8 mouse cellular contexts compared by ENCODE assay signal in the genomic region with DNA sequence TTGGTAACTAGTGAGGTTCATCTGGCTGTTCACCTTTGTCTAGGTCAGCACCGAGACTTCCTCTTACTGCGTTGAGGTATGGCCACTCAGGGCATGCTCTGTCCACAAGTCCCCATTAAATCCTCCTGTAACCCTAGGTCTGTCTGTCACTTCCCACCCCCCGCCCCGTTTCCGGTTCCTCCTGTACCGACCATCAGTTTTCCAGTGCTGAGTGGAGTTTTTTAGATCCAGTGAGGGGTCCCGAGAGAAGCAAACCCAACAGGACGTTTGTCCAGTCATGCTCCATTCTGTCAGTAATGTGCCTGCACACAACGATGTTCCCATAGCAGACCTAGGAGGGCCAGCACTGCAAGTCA. TPM values are rescaled to one million over a fixed set of nuclear protein-coding genes. Genes with fewer than 3 reads are reported as not detected.
DNase-seq lines count a peak whose midpoint lies in the region; ATAC-seq and TF ChIP-seq lines count a peak whose summit lies in the region.

No protein-coding gene starts in this region.

- no peaks in the 10 kb centered on the region for H3K9me3 ChIP-seq in kidney, postnatal 0 days (replicated peaks; ENCODE audit: low read length)
- no peaks in the 10 kb centered on the region for H3K9me3 ChIP-seq in embryonic facial prominence, embryonic 14.5 days (ENCODE audit: control insufficient read depth, low read length)
- H3K9me3 ChIP-seq in hindbrain, embryonic 15.5 days: no peaks in the 10 kb centered on the region
- H3K9me3 ChIP-seq in midbrain, embryonic 14.5 days (ENCODE audit: control insufficient read depth, low read length): no peaks in the 10 kb centered on the region

- peaks cover 18% of the 10 kb centered on the region for H3K4me1 ChIP-seq in kidney, postnatal 0 days (replicated peaks; ENCODE audit: insufficient read depth, low read length)
- peaks cover 3% of the 10 kb centered on the region; the same call in 1 of the 2 replicates for H3K4me1 ChIP-seq in embryonic facial prominence, embryonic 14.5 days (ENCODE audit: control insufficient read depth, insufficient read depth, low read length)
- peaks cover 5% of the 10 kb centered on the region for H3K4me1 ChIP-seq in hindbrain, embryonic 15.5 days (replicated peaks)
- H3K4me1 ChIP-seq in midbrain, embryonic 14.5 days (ENCODE audit: control insufficient read depth, insufficient read depth, low read length): no peaks in the 10 kb centered on the region

- peak overlapping the region; percentile 46 for H3K4me2 ChIP-seq in kidney, postnatal 0 days (ENCODE audit: low read length)
- peak overlapping the region; percentile 53 for H3K4me2 ChIP-seq in embryonic facial prominence, embryonic 14.5 days (ENCODE audit: low read depth, low read length)
- H3K4me2 ChIP-seq in hindbrain, embryonic 15.5 days: peak overlapping the region; percentile 47
- H3K4me2 ChIP-seq in midbrain, embryonic 14.5 days (ENCODE audit: low read length): peak overlapping the region; percentile 48

- no peak for DNase-seq in kidney, postnatal 0 days (ENCODE audit: low spot score)
- DNase-seq in kidney, adult 8-10 months: no peak
- DNase-seq in embryonic facial prominence, embryonic 14.5 days (ENCODE audit: low spot score): no peak
- no peak for DNase-seq in midbrain, embryonic 14.5 days
- no peak for DNase-seq in right cerebral cortex, postnatal 36 days (ENCODE audit: low spot score in 2 of 2)
- no peak for DNase-seq in layer of hippocampus, postnatal 10 days (ENCODE audit: low spot score in 2 of 2)
- DNase-seq in thymus, postnatal 4 days: no peak

- H3K9ac ChIP-seq in kidney, postnatal 0 days (ENCODE audit: low read depth, low read length): no peak overlapping the region
- peak overlapping the region; percentile 46; the same call in 1 of the 2 replicates for H3K9ac ChIP-seq in embryonic facial prominence, embryonic 14.5 days (ENCODE audit: low read depth, low read length)
- H3K9ac ChIP-seq in hindbrain, embryonic 15.5 days: no peak overlapping the region
- H3K9ac ChIP-seq in midbrain, embryonic 14.5 days (replicated peaks; ENCODE audit: low read length): no peak overlapping the region; the same call in 1 of the 2 replicates

- peak overlapping the region; percentile 40; the same call in 1 of the 2 replicates for H3K27ac ChIP-seq in kidney, postnatal 0 days
- H3K27ac ChIP-seq in embryonic facial prominence, embryonic 14.5 days (replicated peaks; ENCODE audit: low read depth, low read length): no peak overlapping the region
- peak overlapping the region; percentile 21 for H3K27ac ChIP-seq in hindbrain, embryonic 15.5 days (replicated peaks)
- H3K27ac ChIP-seq in midbrain, embryonic 14.5 days (replicated peaks; ENCODE audit: low read depth, low read length): no peak overlapping the region

- 36% methylated on average over 9 of the region's 9 CpGs for WGBS in kidney, postnatal 0 days
- WGBS in embryonic facial prominence, embryonic 14.5 days: 60% methylated on average over 9 of the region's 9 CpGs
- WGBS in hindbrain, embryonic 15.5 days: 67% methylated on average over 9 of the region's 9 CpGs
- 72% methylated on average over 9 of the region's 9 CpGs for WGBS in midbrain, embryonic 14.5 days

- TF ChIP-seq CTCF in kidney, postnatal 0 days (IDR thresholded peaks at IDR 0.05; ENCODE audit: low read depth): no peak

- ATAC-seq in kidney, postnatal 0 days (replicated peaks; ENCODE audit: low FRiP score, low read depth): no peak
- ATAC-seq in embryonic facial prominence, embryonic 14.5 days (ENCODE audit: low read depth): no peak
- ATAC-seq in hindbrain, embryonic 15.5 days (ENCODE audit: low FRiP score, low read depth): no peak
- ATAC-seq in midbrain, embryonic 14.5 days (ENCODE audit: low FRiP score, low TSS enrichment): no peak

- peak overlapping the region; percentile 9; the same call in 1 of the 2 replicates for H3K4me3 ChIP-seq in kidney, postnatal 0 days (replicated peaks; ENCODE audit: low read depth, low read length)
- H3K4me3 ChIP-seq in embryonic facial prominence, embryonic 14.5 days (ENCODE audit: low read depth, low read length): peak overlapping the region; percentile 29
- H3K4me3 ChIP-seq in hindbrain, embryonic 15.5 days: peak overlapping the region; percentile 29
- H3K4me3 ChIP-seq in midbrain, embryonic 14.5 days (replicated peaks; ENCODE audit: low read depth, low read length): peak overlapping the region; percentile 18; the same call in 1 of the 2 replicates

- no peaks in the 10 kb centered on the region for H3K36me3 ChIP-seq in kidney, postnatal 0 days (ENCODE audit: insufficient read depth, low read length)
- H3K36me3 ChIP-seq in embryonic facial prominence, embryonic 14.5 days (ENCODE audit: control insufficient read depth, insufficient read depth, low read length): no peaks in the 10 kb centered on the region
- peaks cover 6% of the 10 kb centered on the region for H3K36me3 ChIP-seq in hindbrain, embryonic 15.5 days
- peaks cover 4% of the 10 kb centered on the region; the same call in 1 of the 2 replicates for H3K36me3 ChIP-seq in midbrain, embryonic 14.5 days (ENCODE audit: control insufficient read depth, insufficient read depth, low read length)

- H3K27me3 ChIP-seq in kidney, postnatal 0 days (ENCODE audit: insufficient read depth, low read length): no peaks in the 10 kb centered on the region
- no peaks in the 10 kb centered on the region for H3K27me3 ChIP-seq in embryonic facial prominence, embryonic 14.5 days (replicated peaks; ENCODE audit: control insufficient read depth, insufficient read depth, low read length)
- H3K27me3 ChIP-seq in hindbrain, embryonic 15.5 days: no peaks in the 10 kb centered on the region
- H3K27me3 ChIP-seq in midbrain, embryonic 14.5 days (ENCODE audit: control insufficient read depth, insufficient read depth, low read length): no peaks in the 10 kb centered on the region

RNA-seq across cellular contexts. Expression of a gene that starts 9.5 kb away (rescaled TPM):
- polyA plus RNA-seq in kidney, postnatal 0 days (2015; fragmentation: Nextera tagmentation; extraction: Ambion mirVana): 64.6 and 68.5 TPM in 2 replicates
- 82.0 and 89.4 TPM in 2 replicates for polyA plus RNA-seq in embryonic facial prominence, embryonic 14.5 days (2014; fragmentation: Nextera tagmentation; extraction: Ambion mirVana)
- polyA plus RNA-seq in hindbrain, embryonic 15.5 days (2015; fragmentation: Nextera tagmentation; extraction: Ambion mirVana): 95.1 and 105 TPM in 2 replicates
- 58.6 and 67.2 TPM in 2 replicates for polyA plus RNA-seq in midbrain, embryonic 14.5 days (2014; fragmentation: Nextera tagmentation; extraction: Ambion mirVana)
- total RNA-seq in layer of hippocampus, postnatal 10 days (2021): 100 to 1,000 TPM; 131 to 136 TPM

RNA-seq across cellular contexts. Expression of a gene that starts 29.8 kb away (rescaled TPM):
- 3.3 and 4.0 TPM in 2 replicates for polyA plus RNA-seq in kidney, postnatal 0 days (2015; fragmentation: Nextera tagmentation; extraction: Ambion mirVana)
- 3.2 and 7.6 TPM in 2 replicates for polyA plus RNA-seq in embryonic facial prominence, embryonic 14.5 days (2014; fragmentation: Nextera tagmentation; extraction: Ambion mirVana)
- 14.6 and 15.4 TPM in 2 replicates for polyA plus RNA-seq in hindbrain, embryonic 15.5 days (2015; fragmentation: Nextera tagmentation; extraction: Ambion mirVana)
- polyA plus RNA-seq in midbrain, embryonic 14.5 days (2014; fragmentation: Nextera tagmentation; extraction: Ambion mirVana): 12.2 and 13.3 TPM in 2 replicates
- 1 to 10 TPM; 4.8 to 5.2 TPM for total RNA-seq in layer of hippocampus, postnatal 10 days (2021)

RNA-seq across cellular contexts. Expression of a gene that starts 29.9 kb away (rescaled TPM):
- 9.2 and 9.5 TPM in 2 replicates for polyA plus RNA-seq in kidney, postnatal 0 days (2015; fragmentation: Nextera tagmentation; extraction: Ambion mirVana)
- polyA plus RNA-seq in embryonic facial prominence, embryonic 14.5 days (2014; fragmentation: Nextera tagmentation; extraction: Ambion mirVana): 11.7 and 13.2 TPM in 2 replicates
- 56.1 and 57.1 TPM in 2 replicates for polyA plus RNA-seq in hindbrain, embryonic 15.5 days (2015; fragmentation: Nextera tagmentation; extraction: Ambion mirVana)
- polyA plus RNA-seq in midbrain, embryonic 14.5 days (2014; fragmentation: Nextera tagmentation; extraction: Ambion mirVana): 36.1 and 41.1 TPM in 2 replicates
- total RNA-seq in layer of hippocampus, postnatal 10 days (2021): 100 to 1,000 TPM; 111 to 115 TPM

RNA-seq across cellular contexts. Expression of a gene that starts 41.7 kb away (rescaled TPM):
- polyA plus RNA-seq in kidney, postnatal 0 days (2015; fragmentation: Nextera tagmentation; extraction: Ambion mirVana): 260 and 285 TPM in 2 replicates
- polyA plus RNA-seq in embryonic facial prominence, embryonic 14.5 days (2014; fragmentation: Nextera tagmentation; extraction: Ambion mirVana): 298 and 322 TPM in 2 replicates
- 242 and 250 TPM in 2 replicates for polyA plus RNA-seq in hindbrain, embryonic 15.5 days (2015; fragmentation: Nextera tagmentation; extraction: Ambion mirVana)
- polyA plus RNA-seq in midbrain, embryonic 14.5 days (2014; fragmentation: Nextera tagmentation; extraction: Ambion mirVana): 257 and 264 TPM in 2 replicates
- total RNA-seq in layer of hippocampus, postnatal 10 days (2021): 10 to 100 TPM; 88.9 to 93.0 TPM

RNA-seq across cellular contexts. Expression of a gene that starts 49.4 kb away (rescaled TPM):
- polyA plus RNA-seq in kidney, postnatal 0 days (2015; fragmentation: Nextera tagmentation; extraction: Ambion mirVana): 0.99 and 1.2 TPM in 2 replicates
- polyA plus RNA-seq in embryonic facial prominence, embryonic 14.5 days (2014; fragmentation: Nextera tagmentation; extraction: Ambion mirVana): 0.93 and 1.4 TPM in 2 replicates
- polyA plus RNA-seq in hindbrain, embryonic 15.5 days (2015; fragmentation: Nextera tagmentation; extraction: Ambion mirVana): 0.36 and 0.58 TPM in 2 replicates
- polyA plus RNA-seq in midbrain, embryonic 14.5 days (2014; fragmentation: Nextera tagmentation; extraction: Ambion mirVana): 0.11 and 0.16 TPM in 2 replicates
- total RNA-seq in layer of hippocampus, postnatal 10 days (2021): under 1 TPM; 0.25 to 0.38 TPM

Comparison
In these comparisons a context has a peak if more than half of its experiments do, and no peak if none do; other contexts are left out.
1. H3K27ac ChIP-seq: peak in kidney, postnatal 0 days (single experiment) and hindbrain, embryonic 15.5 days (single experiment); none in embryonic facial prominence, embryonic 14.5 days (single experiment) and midbrain, embryonic 14.5 days (single experiment).
2. Peak in every context shown above with its lines, with median percentiles within 50 percentile points of each other: H3K4me2 ChIP-seq and H3K4me3 ChIP-seq.